Mouse (Mus musculus) C2C12 (cell line): ENCODE data around the gene Ctnnd2.

ENCODE experiments used
- CTCF ChIP-seq: IDR thresholded peaks from one replicate; pipeline ENCODE4 v1.5.1; 2011; ENCODE audit not compliant: control insufficient read depth, insufficient read depth, insufficient read length
- MAX ChIP-seq: IDR thresholded peaks from one replicate; pipeline ENCODE4 v1.6.1; 2011; ENCODE audit warnings: mild to moderate bottlenecking, control low read depth
- MYOD1 ChIP-seq: IDR thresholded peaks from one replicate; pipeline ENCODE4 v1.6.1; 2011; ENCODE audit warnings: low read depth; ENCODE audit not compliant: control insufficient read depth, insufficient read length
- MYOG ChIP-seq: IDR thresholded peaks from one replicate; pipeline ENCODE4 v1.6.1; 2011; ENCODE audit not compliant: control insufficient read depth, insufficient read length; ENCODE audit errors: extremely low read depth
- USF1 ChIP-seq: IDR thresholded peaks from one replicate; pipeline ENCODE4 v1.6.1; 2011; ENCODE audit warnings: low read depth, mild to moderate bottlenecking, control low read depth, moderate library complexity

DNA sequence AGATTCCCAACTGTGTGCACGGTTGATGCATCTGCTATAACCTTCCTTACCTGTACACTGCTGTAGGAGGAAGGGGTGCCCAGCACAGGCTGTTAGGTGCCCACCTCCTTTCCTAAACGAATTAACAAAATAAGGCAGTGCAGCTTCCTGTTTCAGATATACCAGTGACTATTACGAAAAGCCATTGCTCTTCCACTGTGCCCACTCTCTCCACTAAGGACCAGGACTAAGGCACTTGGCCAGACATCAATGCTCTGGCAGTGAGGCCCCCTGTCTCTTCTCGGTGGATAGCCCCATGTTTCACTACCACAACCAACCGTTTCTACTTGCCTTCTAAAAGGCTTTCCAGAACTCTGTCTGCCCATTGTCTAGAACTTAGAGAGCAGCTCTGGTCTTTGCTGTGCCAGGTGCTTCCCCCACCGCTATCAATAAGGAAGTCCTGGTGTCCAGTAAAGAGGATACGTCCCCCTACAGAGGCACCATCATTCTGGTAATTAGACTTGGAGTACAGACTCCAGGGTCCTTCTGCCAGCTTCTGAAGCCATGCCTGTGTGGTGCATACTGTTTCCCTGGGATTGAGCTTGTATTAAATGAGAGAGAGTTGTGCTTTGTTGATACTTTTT is 459.8 kb downstream of the Ctnnd2 start:
- TF ChIP-seq CTCF = no peak
- no peak for TF ChIP-seq MYOD1
- no peak for TF ChIP-seq MYOG
- TF ChIP-seq USF1 = no peak
- TF ChIP-seq MAX = no peak
